Mouse (Mus musculus) embryonic facial prominence, embryonic 15.5 days (tissue): ENCODE results near the gene Lzts3. TPM values are rescaled to one million over a fixed set of nuclear protein-coding genes. Genes with fewer than 3 reads are reported as not detected.
A peak's percentile ranks its signal among the peaks of the same experiment; 100 is the strongest.

Experiments
- ATAC-seq: fragments of 200-750 bp; cut with Nextera tagmentation; 2 replicates; pipeline ENCODE4 v1.8.0; 2017; ENCODE audit warnings: low read depth, moderate TSS enrichment; ENCODE audit not compliant: insufficient number of reproducible peaks, low FRiP score, low TSS enrichment
- H3K27ac ChIP-seq: fragments of 300-500 bp; sonication (generic); replicated peaks from 2 replicates; pipeline ENCODE4 v1.5.1; 2015; ENCODE audit warnings: mild to moderate bottlenecking, inconsistent platforms
- H3K27me3 ChIP-seq: fragments of 300-500 bp; sonication (generic); 2 replicates; pipeline ENCODE4 v1.6.1; 2015; ENCODE audit warnings: inconsistent platforms
- H3K36me3 ChIP-seq: fragments of 300-500 bp; sonication (generic); 2 replicates; pipeline ENCODE4 v1.6.1; 2015; ENCODE audit warnings: mild to moderate bottlenecking, inconsistent platforms
- H3K4me1 ChIP-seq: fragments of 300-500 bp; sonication (generic); 2 replicates; pipeline ENCODE4 v1.6.1; 2015; ENCODE audit warnings: inconsistent platforms
- H3K4me2 ChIP-seq: fragments of 300-500 bp; sonication (generic); replicated peaks from 2 replicates; pipeline ENCODE4 v1.6.1; 2015; ENCODE audit warnings: mild to moderate bottlenecking, inconsistent platforms
- H3K4me3 ChIP-seq: fragments of 300-500 bp; sonication (generic); replicated peaks from 2 replicates; pipeline ENCODE4 v1.5.1; 2015; ENCODE audit warnings: mild to moderate bottlenecking, inconsistent platforms
- H3K9ac ChIP-seq: fragments of 300-500 bp; sonication (generic); 2 replicates; pipeline ENCODE4 v1.6.1; 2015; ENCODE audit warnings: inconsistent platforms
- H3K9me3 ChIP-seq: fragments of 300-500 bp; sonication (generic); replicated peaks from 2 replicates; pipeline ENCODE4 v1.6.1; 2016; ENCODE audit warnings: inconsistent platforms
- WGBS: fragments of 180-500 bp; shearing (Covaris S2); methylation state at CpG from one replicate; pipeline ENCODE4 v1.1.7; 2015; 5-methylcytosine and 5-hydroxymethylcytosine counted together
- polyA plus RNA-seq: library from polyadenylated mRNA; unstranded; fragments of >200 nt; fragmentation: Nextera tagmentation; extraction: Ambion mirVana; gene quantifications from 2 replicates; pipeline ENCODE4 v1.2.1, GENCODE M21; 2015

Gene Lzts3
- polyA plus RNA-seq = 6.1 and 6.7 TPM in 2 replicates

- H3K27ac ChIP-seq = no peak within 1 kb of the TSS; the same call in 1 of the 2 replicates
- H3K9ac ChIP-seq = peak within 1 kb of the TSS; percentile 56
- peak; percentile 94 for ATAC-seq
- peak within 1 kb of the TSS; percentile 74 for H3K4me3 ChIP-seq
- H3K4me1 ChIP-seq = peaks cover 17% of the 10 kb centered on the region
- peaks cover 5% of the 10 kb centered on the region; the same call in 1 of the 2 replicates for H3K27me3 ChIP-seq
- H3K36me3 ChIP-seq = 0 out of 2 replicates have a peak, but pooled peaks cover 3% of the 10 kb centered on the region
- H3K9me3 ChIP-seq = no peaks in the 10 kb centered on the region
- H3K4me2 ChIP-seq = peak within 1 kb of the TSS; percentile 96
- 3% methylated on average over 40 of the region's 40 CpGs for WGBS
These were observed at the start of gene Lzts3 for GRCm38 (mm10) chr2:130642684-130643369. Lzts3 (minus strand) TSS chr2:130642803.

DNA sequence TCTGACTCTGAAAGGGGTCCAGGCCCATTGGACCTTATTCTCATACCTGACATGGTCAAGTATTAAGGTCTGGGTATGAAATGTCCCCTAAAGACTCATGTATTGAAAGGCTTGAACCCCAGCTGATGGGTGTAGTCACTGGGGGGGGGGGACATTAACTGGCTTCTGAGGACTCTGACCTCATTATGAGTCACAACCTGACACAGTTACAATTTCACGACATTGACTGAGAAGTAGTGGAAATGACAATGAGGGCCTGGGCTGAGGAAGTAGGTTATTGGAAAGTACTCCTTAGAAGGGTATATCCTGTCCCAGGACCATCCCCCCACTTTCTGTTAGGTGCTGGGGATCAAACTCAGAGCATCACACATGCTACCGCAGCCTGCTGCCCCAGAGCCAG lies 46.4 kb upstream of the Lzts3 start:
- H3K27ac ChIP-seq = no peak overlapping the region
- WGBS = 78% methylated on average over 2 of the region's 2 CpGs
- no peaks in the 10 kb centered on the region for H3K4me1 ChIP-seq
- no peak overlapping the region for H3K9ac ChIP-seq
- ATAC-seq = no peak
- H3K27me3 ChIP-seq = no peaks in the 10 kb centered on the region
- H3K9me3 ChIP-seq = no peaks in the 10 kb centered on the region
- no peak overlapping the region for H3K4me2 ChIP-seq
- no peak overlapping the region for H3K4me3 ChIP-seq
- H3K36me3 ChIP-seq = peaks cover 21% of the 10 kb centered on the region

DNA sequence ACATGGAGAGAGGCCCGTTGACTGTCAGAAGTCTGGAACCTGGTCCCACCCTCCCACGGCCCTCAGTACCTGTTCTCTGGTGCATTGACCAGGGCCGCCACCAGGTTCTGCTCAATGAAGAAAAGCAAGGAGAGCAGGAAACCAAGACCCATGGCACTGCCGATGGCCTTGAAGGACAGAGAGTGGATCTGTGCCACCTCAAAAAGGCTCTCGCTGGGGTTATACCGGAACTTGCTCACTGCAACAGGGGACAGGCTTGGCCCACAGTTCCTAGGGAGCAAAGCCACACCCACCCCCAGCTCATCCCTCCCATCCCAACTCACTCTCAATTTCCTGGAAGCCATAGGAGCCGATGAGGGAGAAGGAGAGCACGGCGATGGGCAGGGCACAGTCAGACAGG lies 42.8 kb upstream of the Lzts3 start:
- 82% methylated on average over 9 of the region's 9 CpGs for WGBS
- Histone ChIP-seq H3K27ac (no peak overlapping the region), H3K36me3 (peaks cover 48% of the 10 kb centered on the region), H3K9me3 (no peaks in the 10 kb centered on the region), H3K27me3 (no peaks in the 10 kb centered on the region), H3K4me1 (no peaks in the 10 kb centered on the region), H3K9ac (no peak overlapping the region), H3K4me3 (no peak overlapping the region), H3K4me2 (no peak overlapping the region)
- no peak for ATAC-seq

- WGBS = 76% methylated on average over 3 of the region's 3 CpGs
- H3K27ac ChIP-seq = no peak overlapping the region
- no peaks in the 10 kb centered on the region for H3K4me1 ChIP-seq
- no peak overlapping the region for H3K9ac ChIP-seq
- H3K27me3 ChIP-seq = no peaks in the 10 kb centered on the region
- H3K4me3 ChIP-seq = no peak overlapping the region
- no peak for ATAC-seq
- no peak overlapping the region for H3K4me2 ChIP-seq
- H3K9me3 ChIP-seq = no peaks in the 10 kb centered on the region
- peaks cover 78% of the 10 kb centered on the region for H3K36me3 ChIP-seq
These were observed 38.9 kb upstream of the Lzts3 start for GRCm38 (mm10) chr2:130681531-130681930.

DNA sequence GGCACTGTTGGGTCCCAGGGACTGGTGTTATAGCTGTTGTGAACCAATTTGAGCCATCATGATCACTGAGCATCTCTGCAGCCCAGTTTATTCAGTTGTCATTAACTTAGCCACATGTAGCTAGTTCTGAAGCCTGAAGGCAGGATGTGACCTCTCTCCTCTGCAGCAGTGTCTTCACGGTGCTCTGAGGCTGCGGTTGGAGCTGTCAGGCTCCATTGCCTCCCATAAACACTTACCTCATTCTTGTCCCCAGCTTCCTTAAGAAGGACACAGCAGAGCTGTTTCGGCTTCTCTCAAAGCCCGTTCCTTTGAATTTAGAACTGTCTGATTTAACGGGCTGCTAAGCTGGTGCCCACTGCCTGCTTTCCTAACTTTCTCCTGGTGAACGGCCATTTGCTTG lies 37.3 kb upstream of the Lzts3 start:
- 86% methylated on average over 6 of the region's 6 CpGs for WGBS
- Histone ChIP-seq H3K27ac (no peak overlapping the region), H3K4me3 (no peak overlapping the region), H3K4me2 (no peak overlapping the region), H3K36me3 (peaks cover 88% of the 10 kb centered on the region), H3K4me1 (no peaks in the 10 kb centered on the region), H3K9me3 (no peaks in the 10 kb centered on the region), H3K9ac (no peak overlapping the region), H3K27me3 (no peaks in the 10 kb centered on the region)
- ATAC-seq = no peak

GRCm38 (mm10) chr2:130679154-130679553 lies 36.6 kb upstream of the Lzts3 start:
- 93% methylated on average over 12 of the region's 12 CpGs for WGBS
- Histone ChIP-seq H3K9me3 (no peaks in the 10 kb centered on the region), H3K27ac (no peak overlapping the region), H3K4me1 (no peaks in the 10 kb centered on the region), H3K4me3 (no peak overlapping the region), H3K9ac (no peak overlapping the region), H3K4me2 (no peak overlapping the region), H3K27me3 (no peaks in the 10 kb centered on the region), H3K36me3 (peaks cover 88% of the 10 kb centered on the region)
- ATAC-seq = no peak

GRCm38 (mm10) chr2:130677211-130677610 lies 34.6 kb upstream of the Lzts3 start:
- H3K36me3 ChIP-seq = peaks cover 95% of the 10 kb centered on the region
- no peaks in the 10 kb centered on the region for H3K27me3 ChIP-seq
- WGBS = 81% methylated on average over 10 of the region's 10 CpGs
- no peaks in the 10 kb centered on the region for H3K4me1 ChIP-seq
- H3K9me3 ChIP-seq = no peaks in the 10 kb centered on the region
- H3K27ac ChIP-seq = no peak overlapping the region
- ATAC-seq = no peak
- no peak overlapping the region for H3K4me3 ChIP-seq
- no peak overlapping the region for H3K9ac ChIP-seq
- no peak overlapping the region for H3K4me2 ChIP-seq

DNA sequence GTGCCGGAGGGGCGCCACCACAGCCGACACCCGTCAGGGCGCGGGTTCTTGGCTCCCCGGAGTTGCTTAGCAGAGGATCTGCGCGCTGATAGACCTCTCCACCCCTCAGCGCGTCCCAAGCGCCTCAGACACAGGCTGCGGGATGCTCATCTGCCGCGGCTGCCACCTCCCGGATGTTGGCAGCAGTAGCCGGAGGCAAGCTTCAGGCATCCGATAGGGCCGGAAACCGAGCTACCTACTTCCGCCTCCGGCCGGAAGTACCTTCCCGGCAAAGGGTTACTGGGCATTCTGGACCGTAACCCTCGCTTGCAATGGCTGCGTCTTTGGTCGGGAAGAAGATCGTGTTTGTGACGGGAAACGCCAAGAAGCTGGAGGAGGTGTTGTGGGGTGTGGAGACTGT lies 25.0 kb upstream of the Lzts3 start, which contains the start of gene Itpa:
TSS of gene Itpa (plus strand) at position 52 of the 400 bp plus-strand sequence.
- peaks cover 27% of the 10 kb centered on the region for H3K4me1 ChIP-seq
- peak; percentile 45; the same call in 1 of the 2 replicates for ATAC-seq
- peak within 1 kb of the TSS; percentile 71 for H3K4me2 ChIP-seq
- peak within 1 kb of the TSS; percentile 88 for H3K27ac ChIP-seq
- H3K27me3 ChIP-seq = no peaks in the 10 kb centered on the region
- no peaks in the 10 kb centered on the region for H3K9me3 ChIP-seq
- peaks cover 17% of the 10 kb centered on the region for H3K36me3 ChIP-seq
- H3K4me3 ChIP-seq = peak within 1 kb of the TSS; percentile 66
- WGBS = 1% methylated on average over 31 of the region's 31 CpGs
- peak within 1 kb of the TSS; percentile 64 for H3K9ac ChIP-seq

- no peaks in the 10 kb centered on the region for H3K27me3 ChIP-seq
- peak within 1 kb of the TSS; percentile 100 for H3K27ac ChIP-seq
- WGBS = under 1% methylated on average over 40 of the region's 40 CpGs
- peak; percentile 98 for ATAC-seq
- H3K36me3 ChIP-seq = peaks cover 31% of the 10 kb centered on the region
- H3K4me1 ChIP-seq = peaks cover 28% of the 10 kb centered on the region
- H3K9me3 ChIP-seq = no peaks in the 10 kb centered on the region
- H3K4me2 ChIP-seq = peak within 1 kb of the TSS; percentile 70
- H3K4me3 ChIP-seq = peak within 1 kb of the TSS; percentile 71
- H3K9ac ChIP-seq = peak within 1 kb of the TSS; percentile 92
These were observed 21.6 kb upstream of the Lzts3 start, which contains the start of gene Ddrgk1 for GRCm38 (mm10) chr2:130664102-130664701. Ddrgk1 (minus strand) TSS chr2:130664659.

- no peak for ATAC-seq
- peaks cover 23% of the 10 kb centered on the region for H3K4me1 ChIP-seq
- WGBS = 88% methylated on average over 11 of the region's 11 CpGs
- peak overlapping the region; percentile 92 for H3K9ac ChIP-seq
- H3K4me3 ChIP-seq = peak overlapping the region; percentile 71
- H3K9me3 ChIP-seq = no peaks in the 10 kb centered on the region
- peaks cover 39% of the 10 kb centered on the region for H3K36me3 ChIP-seq
- peak overlapping the region; percentile 70 for H3K4me2 ChIP-seq
- no peaks in the 10 kb centered on the region for H3K27me3 ChIP-seq
- no peak overlapping the region for H3K27ac ChIP-seq
These were observed 20.7 kb upstream of the Lzts3 start for GRCm38 (mm10) chr2:130663342-130663741.

- Histone ChIP-seq H3K27ac (no peak overlapping the region), H3K4me3 (no peak overlapping the region), H3K4me1 (peaks cover 11% of the 10 kb centered on the region), H3K4me2 (no peak overlapping the region), H3K9me3 (no peaks in the 10 kb centered on the region), H3K9ac (no peak overlapping the region), H3K36me3 (peaks cover 82% of the 10 kb centered on the region), H3K27me3 (no peaks in the 10 kb centered on the region)
- ATAC-seq = no peak
- 96% methylated on average over 10 of the region's 10 CpGs for WGBS
These were observed 15.9 kb upstream of the Lzts3 start for GRCm38 (mm10) chr2:130658530-130658929.
